Mouse (Mus musculus): ENCODE measurements around the gene Mad1l1.

DNA sequence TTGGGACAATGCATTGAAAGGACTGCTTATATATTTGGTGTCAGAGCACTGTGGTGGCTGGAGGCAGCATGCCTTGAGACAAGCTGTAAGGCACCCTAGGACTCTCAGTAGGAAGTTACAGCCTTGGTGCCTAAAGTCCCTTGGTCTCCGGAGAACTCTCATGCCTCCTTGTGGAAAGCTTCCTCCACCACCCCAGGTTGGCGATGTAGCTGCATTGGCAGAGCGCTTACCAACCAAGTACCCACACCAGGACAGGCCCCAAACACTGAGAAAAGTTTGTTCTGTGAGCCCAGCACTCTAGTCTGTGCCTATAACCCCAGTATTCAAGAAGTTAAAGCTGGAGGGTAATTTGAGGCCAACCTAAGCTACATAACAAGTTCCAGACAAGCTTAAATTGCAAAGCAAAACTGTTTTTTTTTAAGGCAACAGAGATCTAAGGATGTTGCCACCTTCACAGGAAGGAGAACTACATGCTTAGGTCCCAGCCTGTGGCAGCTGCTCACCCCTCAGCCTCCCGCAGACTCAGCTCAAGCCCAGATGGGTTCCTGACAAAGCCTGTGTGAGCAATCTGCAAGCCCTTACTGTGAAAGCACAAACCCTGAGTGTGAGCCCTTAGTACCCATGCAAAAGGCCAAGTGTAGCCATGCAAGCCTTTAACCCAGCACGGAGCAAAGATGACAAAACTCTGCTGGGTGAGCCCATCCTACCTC is 50.2 kb downstream of the Mad1l1 start:
- TF ChIP-seq CTCF (conservative IDR thresholded peaks at IDR 0.05; ENCODE audit: insufficient read depth, insufficient read length, low read depth, low read length) (no peak), POLR2A (IDR thresholded peaks at IDR 0.05; ENCODE audit: low read depth, low read length) (no peak)

All from kidney, adult 2 months (tissue).